Mouse (Mus musculus): Measurements from ENCODE around the gene Zbtb34.

Zbtb34 gene

GRCm38 (mm10) chr2:33446796-33447195, 15.7 kb upstream of the Zbtb34 start:
- DNase-seq (ENCODE audit: low read depth in 2 of 2, low spot score in 2 of 2): no peak

DNA sequence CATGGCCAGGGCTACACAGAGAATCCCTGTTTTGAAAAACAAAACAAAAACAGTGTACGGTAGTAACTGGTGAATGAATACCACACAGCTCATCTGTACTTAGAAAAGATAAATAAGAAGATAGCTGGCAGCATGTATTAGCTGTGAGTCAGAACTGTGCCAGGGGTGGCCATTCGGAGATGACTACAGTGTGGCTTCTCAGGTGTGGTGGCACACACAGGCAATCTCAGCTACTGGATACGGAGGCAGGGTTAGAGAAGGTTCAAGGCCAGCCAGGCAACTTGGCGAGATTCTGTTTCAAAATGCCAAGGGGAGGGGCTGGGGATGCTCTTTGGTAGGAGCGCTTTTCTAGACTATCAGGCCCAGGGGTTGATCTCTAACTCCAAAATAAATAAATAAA, 14.6 kb upstream of the Zbtb34 start:
- DNase-seq (ENCODE audit: low read depth in 2 of 2, low spot score in 2 of 2): no peak

DNA sequence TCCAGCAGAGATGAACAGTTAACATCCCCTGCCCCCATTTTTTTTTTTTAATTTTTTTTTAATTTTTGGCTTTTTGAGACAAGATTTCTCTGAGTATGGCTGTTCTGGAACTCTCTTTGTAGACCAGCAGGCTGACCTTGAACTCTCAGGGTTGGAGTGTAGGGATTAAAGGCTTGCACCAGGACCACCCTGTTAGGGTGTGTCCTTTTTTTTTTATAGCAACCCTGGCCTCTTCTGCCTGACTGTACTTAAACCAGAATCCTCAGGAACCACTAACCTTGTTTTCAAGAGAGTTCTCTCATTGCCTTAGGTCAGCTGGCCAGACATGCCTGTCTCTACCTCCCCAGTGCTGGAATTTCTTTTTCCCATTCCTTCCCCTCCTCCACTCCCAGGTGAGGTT, 13.7 kb upstream of the Zbtb34 start:
- DNase-seq (ENCODE audit: low read depth in 2 of 2, low spot score in 2 of 2): no peak

DNA sequence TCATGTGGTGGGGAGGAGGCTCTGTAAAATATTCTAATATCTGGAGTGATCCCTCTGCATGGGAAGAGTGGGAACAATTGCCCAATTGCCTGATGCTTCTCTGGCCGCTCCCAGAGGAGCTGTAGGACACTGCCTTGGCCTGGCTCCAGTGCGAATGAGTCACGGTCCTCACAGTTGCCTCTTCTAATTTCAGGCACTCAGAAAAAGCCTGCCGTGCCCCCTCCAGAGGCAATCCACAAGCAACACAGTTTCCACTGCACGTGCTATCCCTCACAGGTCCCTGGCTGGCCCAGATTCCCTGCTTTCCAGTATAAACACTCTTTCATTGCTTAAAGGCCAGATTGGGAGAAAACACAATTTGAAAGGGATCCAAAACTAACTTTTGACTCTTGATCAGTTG, 13.2 kb upstream of the Zbtb34 start:
- DNase-seq (ENCODE audit: low read depth in 2 of 2, low spot score in 2 of 2): no peak

DNA sequence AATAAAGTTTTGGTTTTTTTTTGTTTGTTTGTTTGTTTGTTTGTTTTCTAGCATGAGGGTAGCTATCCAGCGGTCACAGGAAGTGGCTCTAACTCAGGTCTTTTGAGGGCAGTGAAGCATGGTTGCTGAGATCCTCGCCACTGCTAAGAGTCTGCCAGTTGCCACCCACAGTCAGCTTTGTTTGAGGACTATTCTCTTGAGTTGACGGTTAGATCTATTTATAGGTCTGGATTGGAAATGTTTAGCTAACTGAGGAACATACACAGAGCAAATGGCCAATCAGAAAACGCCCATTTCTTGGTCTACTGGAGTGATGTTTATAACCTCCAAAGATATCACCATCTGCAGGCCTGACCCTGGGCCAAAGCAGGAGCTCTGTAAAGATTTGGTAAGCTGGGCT, 11.6 kb upstream of the Zbtb34 start:
- DNase-seq (ENCODE audit: low read depth in 2 of 2, low spot score in 2 of 2): no peak

DNA sequence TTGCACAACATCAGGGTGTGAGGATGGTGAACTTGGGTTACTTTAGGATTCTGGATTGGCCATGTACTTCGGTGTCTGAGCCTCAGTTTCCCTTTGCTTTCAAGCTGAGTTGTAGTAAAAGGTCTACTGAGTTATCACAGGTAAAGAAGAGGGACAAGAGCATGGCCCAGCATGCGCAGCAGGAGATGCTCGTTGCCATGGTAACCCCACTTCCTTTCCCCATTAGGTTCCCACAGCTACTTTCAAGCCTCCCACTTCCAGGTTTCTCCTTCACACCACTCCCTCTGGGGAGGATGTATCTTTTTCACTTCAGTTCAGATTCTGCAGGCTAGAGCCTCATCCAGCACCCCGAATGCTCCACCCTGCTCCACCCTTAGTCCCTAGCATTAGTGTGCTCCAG, 9.8 kb upstream of the Zbtb34 start:
- no peak for DNase-seq (ENCODE audit: low read depth in 2 of 2, low spot score in 2 of 2)

GRCm38 (mm10) chr2:33439980-33440670, 9.0 kb upstream of the Zbtb34 start:
- no peak for DNase-seq (ENCODE audit: low read depth in 2 of 2, low spot score in 2 of 2)

- DNase-seq (ENCODE audit: low read depth in 2 of 2, low spot score in 2 of 2): no peak
Observed at GRCm38 (mm10) chr2:33439471-33439881, 8.4 kb upstream of the Zbtb34 start.

- no peak for DNase-seq (ENCODE audit: low read depth in 2 of 2, low spot score in 2 of 2)
Observed at GRCm38 (mm10) chr2:33438377-33438776, 7.3 kb upstream of the Zbtb34 start.

- no peak for DNase-seq (ENCODE audit: low read depth in 2 of 2, low spot score in 2 of 2)
Observed at GRCm38 (mm10) chr2:33437184-33437583, 6.1 kb upstream of the Zbtb34 start.

DNA sequence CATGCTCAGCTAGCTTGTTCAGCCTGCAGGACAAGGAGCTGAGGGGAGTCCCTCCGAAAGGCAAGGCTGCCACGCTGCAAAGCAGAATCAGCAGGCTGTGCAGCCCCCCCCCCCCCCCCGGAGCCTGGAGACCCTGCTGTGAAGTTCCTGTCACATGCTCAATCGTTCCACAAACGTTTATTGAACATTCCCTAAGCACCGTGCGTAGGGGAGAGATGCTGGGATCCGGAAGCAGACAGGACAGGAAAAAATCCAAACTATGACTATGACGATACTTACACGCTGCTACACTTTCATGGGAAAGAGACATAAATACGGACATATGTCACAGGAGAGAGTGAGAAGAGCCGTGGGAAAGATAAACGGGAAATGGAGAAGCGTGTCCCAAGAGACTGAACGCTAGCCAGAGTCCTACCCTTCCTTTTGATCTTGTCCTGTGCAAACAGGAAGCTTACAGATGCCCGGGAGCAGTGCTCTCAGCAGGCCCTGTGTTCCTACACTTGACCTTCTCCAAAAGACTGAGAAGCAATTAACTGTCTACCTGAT, 5.0 kb upstream of the Zbtb34 start:
- DNase-seq (ENCODE audit: low read depth in 2 of 2, low spot score in 2 of 2): no peak

GRCm38 (mm10) chr2:33435036-33435650, 4.0 kb upstream of the Zbtb34 start:
- no peak for DNase-seq (ENCODE audit: low read depth in 2 of 2, low spot score in 2 of 2)

GRCm38 (mm10) chr2:33432877-33433276, 1.8 kb upstream of the Zbtb34 start:
- DNase-seq (ENCODE audit: low read depth in 2 of 2, low spot score in 2 of 2): peak; percentile 23 to 37

- no peak for DNase-seq (ENCODE audit: low read depth in 2 of 2, low spot score in 2 of 2)
Observed at GRCm38 (mm10) chr2:33430081-33430770, 898 bp downstream of the Zbtb34 start.

DNA sequence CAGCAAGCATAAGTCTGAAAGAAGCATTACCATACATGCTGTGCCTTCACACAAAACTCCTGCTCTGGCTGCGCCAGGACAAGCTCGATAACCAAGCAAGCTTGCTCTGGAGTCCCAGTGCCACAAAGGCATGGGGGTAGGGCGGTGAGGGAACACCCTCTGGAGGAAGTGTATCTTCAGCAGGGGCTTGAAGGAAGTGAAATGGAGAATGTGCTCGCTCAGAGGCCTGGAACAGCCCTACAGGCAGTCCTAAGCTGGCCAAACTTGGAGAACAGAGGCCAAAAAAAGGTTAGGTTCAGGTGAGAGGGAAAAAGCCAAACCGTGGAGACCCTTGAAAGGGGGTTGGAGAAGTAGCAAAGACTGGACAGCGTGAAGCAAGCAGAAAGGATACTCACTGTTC, 1.8 kb downstream of the Zbtb34 start:
- no peak for DNase-seq (ENCODE audit: low read depth in 2 of 2, low spot score in 2 of 2)

- no peak for DNase-seq (ENCODE audit: low read depth in 2 of 2, low spot score in 2 of 2)
Observed at GRCm38 (mm10) chr2:33426640-33427398, 4.3 kb downstream of the Zbtb34 start.

DNA sequence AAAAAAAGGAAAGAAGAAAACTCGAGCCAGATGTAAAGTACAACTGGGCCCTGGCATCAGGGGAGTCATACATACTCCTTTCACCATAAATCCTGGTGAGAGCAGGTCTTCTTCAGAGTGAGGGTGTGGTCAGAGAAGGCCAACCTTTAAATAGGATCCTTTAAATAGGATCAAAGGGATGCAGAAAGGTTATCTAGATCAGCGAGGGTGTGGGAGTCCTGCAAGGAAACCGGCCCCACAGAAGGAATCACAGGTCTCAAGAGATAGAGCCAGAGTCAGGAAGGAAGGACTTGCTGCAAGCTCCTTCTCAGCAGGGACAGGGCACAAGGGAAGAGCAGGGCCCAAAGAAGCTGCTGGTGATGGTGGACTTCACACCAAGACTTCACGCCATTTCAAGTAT, 13.7 kb downstream of the Zbtb34 start:
- DNase-seq (ENCODE audit: low read depth in 2 of 2, low spot score in 2 of 2): no peak

DNA sequence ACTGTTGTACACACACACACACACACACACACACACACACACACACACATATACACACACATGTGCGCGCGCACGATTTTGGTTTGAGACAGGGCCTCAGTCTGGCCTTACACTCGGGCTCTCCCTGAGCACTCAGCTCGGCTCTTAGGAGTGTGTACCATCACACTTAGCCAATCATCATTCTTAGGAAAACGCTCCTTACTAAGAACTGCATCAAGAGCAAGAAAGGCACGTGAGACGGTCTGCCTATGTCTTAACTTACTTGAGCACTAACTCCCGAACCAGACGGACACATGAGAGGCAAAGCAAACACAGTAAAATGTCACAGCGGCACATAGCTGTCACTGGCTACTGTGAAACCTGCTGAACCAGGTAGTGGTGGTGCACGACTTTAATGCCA, 17.1 kb downstream of the Zbtb34 start:
- no peak for DNase-seq (ENCODE audit: low read depth in 2 of 2, low spot score in 2 of 2)

- no peak for DNase-seq (ENCODE audit: low read depth in 2 of 2, low spot score in 2 of 2)
Observed at GRCm38 (mm10) chr2:33412111-33412510, 19.0 kb downstream of the Zbtb34 start.

GRCm38 (mm10) chr2:33403511-33404003, 27.6 kb downstream of the Zbtb34 start:
- peak in 1 of 2 experiments; percentile 12 for DNase-seq (ENCODE audit: low read depth in 2 of 2, low spot score in 2 of 2)

- DNase-seq (ENCODE audit: low read depth in 2 of 2, low spot score in 2 of 2): no peak
Observed at GRCm38 (mm10) chr2:33402638-33403037, 28.5 kb downstream of the Zbtb34 start.

All from CD8-positive naive resting alpha-beta T cell, adult 2 months (primary cell).